Mouse (Mus musculus) heart, postnatal 14 days (tissue): Measurements from ENCODE around the gene Gm11757. TPM values are rescaled to one million over a fixed set of nuclear protein-coding genes. Genes with fewer than 3 reads are reported as not detected.
"Not testable (repeated sequence)": the region's sequence is repeated elsewhere in the genome, so short reads cannot be mapped to it uniquely, and the experiment has no call there.

Source experiments
- DNase-seq, 2 experiments: peaks; one replicate each; pipeline ENCODE4 v3.0.0; 2021 to 2022
- intact Hi-C: fragments of 180-260 bp; cut with DNase I; formaldehyde crosslinking; loops from one replicate; pipeline ENCODE4 v1.15.1; 2025
- long read RNA-seq, 2 experiments: library from polyadenylated mRNA; stranded (forward); transcript quantifications; one replicate each; pipeline ENCODE4 v2.0.0; 2021
- total RNA-seq, 2 experiments: library from RNA; stranded (reverse); gene quantifications; 2 replicates each; pipeline ENCODE4 v1.2.3; 2021

Gene Gm11757
- total RNA-seq, result not detected
- long read RNA-seq, experiment 1, result 0 reads
- long read RNA-seq, experiment 2, result 0 reads

- DNase-seq, intact Hi-C loops: not testable (repeated sequence)
These were observed at the start of gene Gm11757 for GRCm38 (mm10) chr4:73891012-73891411. Gm11757 (minus strand) TSS chr4:73891112.

DNA sequence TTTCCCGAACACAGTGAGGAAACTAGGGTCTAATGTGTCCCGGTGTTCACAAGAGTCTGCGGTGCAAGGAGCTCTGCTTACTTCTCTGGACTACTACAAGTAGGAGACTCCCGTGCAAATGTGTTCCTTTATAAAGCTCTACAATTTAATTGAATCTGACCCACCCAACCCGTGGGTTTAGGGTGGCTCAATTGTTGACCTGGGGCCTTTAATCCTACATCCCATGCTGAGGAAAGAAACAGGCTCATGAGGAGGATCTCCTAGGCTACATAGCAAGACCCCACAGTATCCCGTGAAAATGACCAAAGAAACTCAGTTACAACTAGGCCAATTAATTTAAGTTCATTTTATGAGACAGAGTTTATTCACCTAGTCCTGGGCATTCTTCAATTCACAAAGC is 29.7 kb upstream of the Gm11757 start, which contains the start of gene Gm11756:
Gm11756 (minus strand) TSS at position 101 of the 400 bp plus-strand sequence.
- intact Hi-C loops, DNase-seq: not testable (repeated sequence)

DNA sequence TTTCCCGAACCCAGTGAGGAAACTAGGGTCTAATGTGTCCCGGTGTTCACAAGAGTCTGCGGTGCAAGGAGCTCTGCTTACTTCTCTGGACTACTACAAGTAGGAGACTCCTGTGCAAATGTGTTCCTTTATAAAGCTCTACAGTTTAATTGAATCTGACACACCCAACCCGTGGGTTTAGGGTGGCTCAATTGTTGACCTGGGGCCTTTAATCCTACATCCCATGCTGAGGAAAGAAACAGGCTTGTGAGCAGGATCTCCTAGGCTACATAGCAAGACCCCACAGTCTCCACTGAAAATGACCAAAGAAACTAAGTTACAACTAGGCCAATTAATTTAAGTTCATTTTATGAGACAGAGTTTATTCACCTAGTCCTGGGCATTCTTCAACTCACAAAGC is 14.9 kb upstream of the Gm11757 start, which contains the start of gene Gm13871:
Gm13871 (minus strand) TSS at position 101 of the 400 bp plus-strand sequence.
- DNase-seq, intact Hi-C loops: not testable (repeated sequence)

DNA sequence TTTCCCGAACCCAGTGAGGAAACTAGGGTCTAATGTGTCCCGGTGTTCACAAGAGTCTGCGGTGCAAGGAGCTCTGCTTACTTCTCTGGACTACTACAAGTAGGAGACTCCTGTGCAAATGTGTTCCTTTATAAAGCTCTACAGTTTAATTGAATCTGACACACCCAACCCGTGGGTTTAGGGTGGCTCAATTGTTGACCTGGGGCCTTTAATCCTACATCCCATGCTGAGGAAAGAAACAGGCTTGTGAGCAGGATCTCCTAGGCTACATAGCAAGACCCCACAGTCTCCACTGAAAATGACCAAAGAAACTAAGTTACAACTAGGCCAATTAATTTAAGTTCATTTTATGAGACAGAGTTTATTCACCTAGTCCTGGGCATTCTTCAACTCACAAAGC is 14.7 kb downstream of the Gm11757 start, which contains the start of gene Gm11758:
Gm11758 (minus strand) TSS at position 101 of the 400 bp plus-strand sequence.
- intact Hi-C loops, DNase-seq: not testable (repeated sequence)

Other genes with a start within 250 kb of the Gm11757 start
- not detected for gene Gm11239, start 222.8 kb downstream of the Gm11757 start, total RNA-seq
- not detected for gene Gm428, start 207.6 kb downstream of the Gm11757 start, total RNA-seq
- under 1 TPM; 0.49 to 0.53 TPM for gene Rasef, start 100.1 kb downstream of the Gm11757 start, total RNA-seq
- gene Gm11758, start 14.8 kb downstream of the Gm11757 start, total RNA-seq, result not detected
- not detected for gene Gm13871, start 14.8 kb upstream of the Gm11757 start, total RNA-seq
- under 1 TPM; 0.17 to 0.43 TPM for gene Gm11756, start 29.6 kb upstream of the Gm11757 start, total RNA-seq
- 1 to 10 TPM; 4.0 to 7.1 TPM for gene 2310002L09Rik, start 59.7 kb upstream of the Gm11757 start, total RNA-seq
- under 1 TPM; 0.10 to 0.17 TPM for gene Frmd3, start 122.3 kb upstream of the Gm11757 start, total RNA-seq